Mouse (Mus musculus) small intestine, adult 2 months (tissue): ENCODE data around the gene Dph3.

Source experiments
- CTCF ChIP-seq: fragments of 200-500 bp; IDR thresholded peaks from 2 replicates; pipeline ENCODE4 v1.5.1; 2012; ENCODE audit warnings: low read depth, mild to moderate bottlenecking, control low read depth, inconsistent platforms, low read length, moderate library complexity, mixed read lengths; ENCODE audit not compliant: insufficient replicate concordance, insufficient read length; ENCODE audit errors: extremely low read depth
- POLR2A ChIP-seq: fragments of 200-500 bp; IDR thresholded peaks from 2 replicates; pipeline ENCODE4 v1.6.1; 2012; ENCODE audit warnings: low read depth, mild to moderate bottlenecking, control low read depth, inconsistent platforms, low read length, moderate library complexity

DNA sequence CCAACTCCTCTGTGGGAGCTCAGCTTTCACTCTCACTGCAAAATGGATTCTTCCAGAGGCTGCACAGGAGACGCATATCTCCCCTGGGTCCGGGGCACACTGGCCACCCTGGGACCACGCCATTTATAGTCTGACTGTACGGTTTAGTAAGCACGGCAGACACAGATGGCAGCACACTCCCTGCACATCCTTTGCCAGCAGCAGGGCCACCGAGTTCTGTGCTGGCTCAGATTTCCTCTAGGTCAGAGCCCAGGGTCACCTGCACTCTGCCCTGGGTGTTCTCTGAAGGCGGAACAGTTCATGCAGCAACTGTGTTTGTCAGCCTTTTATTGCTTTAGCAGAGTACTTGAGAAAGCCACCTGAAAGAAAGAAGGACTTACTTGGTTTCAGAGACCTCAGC is 11.6 kb downstream of the Dph3 start:
- TF ChIP-seq CTCF, result no peak
- no peak for TF ChIP-seq POLR2A
